Mouse (Mus musculus) fibroblast of lung, adult 2 months (primary cell): ENCODE data around the gene Schip1.

Source experiments
- DNase-seq: peaks from one replicate; pipeline ENCODE4 v3.0.0-alpha.2; 2011; ENCODE audit warnings: low read depth

Schip1 gene

DNA sequence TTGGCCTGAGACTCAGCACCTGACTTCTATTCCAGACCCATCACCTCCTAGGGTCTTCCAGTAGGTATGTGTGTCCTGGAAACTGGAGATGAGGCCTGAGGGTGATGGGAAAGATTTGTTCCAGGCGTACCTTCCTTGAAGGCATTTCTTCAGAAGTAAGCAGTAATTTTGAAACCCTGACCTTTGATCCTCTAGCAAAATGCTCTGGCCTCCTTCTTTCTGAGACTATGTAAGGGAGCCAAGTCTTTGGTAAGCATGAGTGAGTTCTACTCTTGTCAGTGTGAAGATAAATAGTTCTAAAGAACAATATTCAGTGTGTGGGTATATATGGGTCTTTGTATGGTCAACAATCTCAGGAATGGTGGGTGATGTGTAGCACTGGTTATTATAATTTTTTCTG is 65.8 kb downstream of the Schip1 start:
- DNase-seq: no peak

DNA sequence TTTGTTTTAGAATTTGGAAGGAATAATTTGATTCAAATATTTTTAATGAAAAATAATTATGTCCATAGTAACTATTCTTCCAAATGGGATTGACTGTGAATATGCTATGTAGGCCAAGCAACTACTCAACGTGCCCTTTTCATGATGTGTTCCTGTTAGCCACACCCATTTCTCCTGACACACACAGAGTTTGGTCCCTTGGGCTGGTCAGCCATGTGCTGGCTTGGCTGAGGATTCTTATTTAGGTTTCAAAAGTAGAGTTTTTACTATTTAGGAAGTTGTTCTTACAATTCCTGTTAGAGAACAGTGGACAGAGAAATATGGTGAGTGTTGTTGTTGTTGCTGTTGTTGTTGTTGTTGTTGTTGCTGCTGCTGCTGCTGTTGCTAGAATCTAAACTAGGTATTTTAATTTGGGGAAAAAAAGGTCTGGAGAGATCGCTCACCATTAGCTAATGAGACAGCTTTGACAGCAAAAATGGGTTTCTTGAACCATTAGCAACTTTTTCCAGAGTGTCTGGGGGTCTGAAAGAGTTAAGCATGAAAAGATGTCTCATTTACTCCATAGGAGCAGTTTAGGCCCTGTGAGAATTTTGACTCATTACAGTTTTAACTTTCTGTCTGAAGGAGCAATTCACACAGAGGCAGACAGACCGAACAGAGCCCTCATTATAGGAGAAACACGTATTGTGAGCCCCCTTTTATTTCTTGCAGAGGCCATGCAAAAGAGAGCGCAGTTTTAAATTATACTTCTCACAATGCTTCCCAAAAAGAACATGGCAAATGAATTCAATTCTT is 74.4 kb downstream of the Schip1 start:
- DNase-seq: no peak

DNA sequence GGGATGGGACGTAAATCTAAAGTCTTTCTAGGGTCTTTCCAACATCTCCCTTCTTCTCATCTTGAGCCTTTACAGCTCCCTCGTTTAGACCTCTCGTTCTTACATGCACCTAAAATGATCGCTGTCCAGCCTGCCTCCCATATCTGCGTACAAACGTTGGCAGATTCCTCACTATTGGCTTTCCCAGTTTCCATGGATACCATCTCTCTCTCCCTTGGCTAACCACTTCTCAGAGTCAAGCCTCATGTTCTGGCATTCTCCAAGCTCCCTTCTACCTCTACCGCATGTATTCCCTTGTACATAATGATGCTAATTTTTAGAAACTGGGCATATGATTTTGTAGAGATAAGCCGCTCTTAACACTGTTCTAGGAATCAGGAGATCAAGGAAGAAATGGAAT is 86.1 kb downstream of the Schip1 start:
- DNase-seq: no peak

DNA sequence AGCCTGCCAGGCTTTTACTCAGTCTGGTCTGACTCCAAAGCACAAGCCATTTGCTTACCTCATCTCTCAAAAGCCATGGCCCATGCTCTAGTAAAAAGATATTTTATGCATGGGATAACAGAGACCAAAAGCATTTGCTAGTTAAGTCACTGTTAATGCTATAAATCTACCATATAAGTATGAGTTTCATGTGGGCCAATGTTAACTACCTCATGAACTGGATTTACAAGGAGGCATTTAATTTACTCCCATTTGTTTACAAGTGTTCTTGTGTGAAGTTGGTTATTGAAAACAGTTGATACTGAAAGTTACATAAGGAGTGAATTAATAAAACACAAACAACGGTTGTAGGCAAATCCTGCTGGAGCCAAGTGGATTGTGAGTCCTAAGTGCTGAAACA is 95.6 kb downstream of the Schip1 start:
- DNase-seq: no peak

DNA sequence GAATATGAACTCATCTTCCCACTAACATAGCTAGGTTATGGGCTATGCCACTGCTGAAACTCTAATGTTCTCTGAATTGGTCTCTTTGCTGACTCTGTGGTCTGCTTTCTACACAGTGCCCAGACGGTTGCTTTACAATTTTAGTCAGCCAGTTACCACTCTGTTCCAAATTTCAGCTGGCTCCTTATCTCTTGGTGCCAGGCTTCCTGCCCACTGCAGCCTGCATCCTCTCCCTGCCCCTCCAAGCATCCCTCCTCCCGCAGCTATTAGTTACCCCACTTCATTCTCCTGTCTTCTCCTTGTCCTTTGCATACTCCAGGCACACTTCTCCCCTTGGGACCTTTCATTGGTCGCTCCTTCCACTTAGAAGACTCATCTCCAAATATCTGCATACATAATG is 96.2 kb downstream of the Schip1 start:
- no peak for DNase-seq

DNA sequence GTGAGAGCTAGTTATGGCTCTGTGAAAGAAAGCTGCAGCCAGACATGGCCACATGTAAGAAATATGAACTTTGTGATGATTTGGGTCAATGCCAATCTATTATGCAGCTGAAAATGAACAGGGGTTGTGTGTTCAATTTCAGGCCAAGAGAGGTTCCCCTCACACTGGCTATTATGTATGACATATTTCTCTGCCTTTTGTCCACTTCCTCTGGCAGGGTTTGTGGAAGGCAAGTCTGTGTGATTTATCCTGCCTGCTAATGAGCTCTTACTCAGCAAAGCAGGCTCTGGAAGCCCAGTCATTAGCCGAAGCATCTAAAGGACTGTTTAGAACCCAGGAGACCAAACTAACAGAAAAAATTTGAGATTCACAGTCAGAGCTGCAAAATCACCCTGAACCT is 113.6 kb downstream of the Schip1 start:
- no peak for DNase-seq

DNA sequence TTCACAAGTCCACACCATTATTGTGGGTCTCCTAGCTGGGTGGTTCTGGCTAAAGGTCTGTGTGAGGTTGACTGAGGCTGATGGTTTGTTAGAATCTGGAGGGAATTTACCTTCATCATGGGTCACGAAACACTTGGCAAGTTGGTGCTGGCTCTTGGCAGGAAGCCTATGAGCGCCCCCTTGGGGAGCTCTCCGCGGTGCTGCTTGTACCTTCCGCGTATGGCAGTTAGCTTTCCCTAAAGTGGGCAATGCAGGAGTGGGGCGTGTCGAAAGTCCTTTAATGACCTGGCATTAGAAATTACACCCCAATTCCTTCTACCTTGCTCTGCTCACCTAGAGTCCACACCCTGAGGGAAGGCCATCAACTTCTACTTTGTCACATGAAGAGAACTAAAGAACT is 122.9 kb downstream of the Schip1 start:
- no peak for DNase-seq

DNA sequence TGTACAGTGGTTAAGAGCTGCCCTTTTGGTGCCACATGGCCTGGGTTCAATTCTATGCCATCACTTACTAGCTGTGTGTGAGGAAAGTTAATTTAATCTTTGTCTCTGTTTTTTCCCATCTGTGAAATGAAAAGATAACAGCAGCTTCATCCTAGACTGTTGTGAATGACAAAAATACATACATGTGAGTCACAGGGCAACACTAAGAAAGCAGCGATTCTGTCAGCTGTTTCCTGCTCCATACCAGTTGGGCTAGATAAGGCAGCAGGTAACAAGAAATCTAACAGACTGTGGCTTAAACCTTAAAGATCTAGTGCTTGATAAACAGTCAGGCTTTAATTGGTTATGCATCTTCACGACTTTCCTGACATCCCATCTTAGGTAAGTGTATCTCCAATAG is 124.5 kb downstream of the Schip1 start:
- no peak for DNase-seq

DNA sequence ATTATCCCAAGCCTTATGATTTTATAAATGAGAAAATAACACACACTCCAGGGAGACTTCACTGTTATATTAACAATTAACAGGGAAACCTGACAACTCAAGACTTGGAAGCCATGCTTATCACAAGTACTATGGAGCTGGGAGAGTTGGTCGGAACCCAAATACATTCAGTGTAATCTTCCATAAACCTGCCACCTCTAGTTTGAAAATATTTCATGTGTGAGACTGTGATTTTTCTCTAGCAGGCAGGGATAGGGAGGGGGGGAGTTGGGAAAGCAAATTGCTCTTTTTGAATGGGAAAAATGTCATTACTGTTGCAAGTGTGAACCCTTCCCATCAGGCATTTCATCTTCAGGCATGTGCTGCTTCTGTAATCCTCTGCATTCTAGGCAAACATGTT is 132.3 kb downstream of the Schip1 start:
- no peak for DNase-seq

DNA sequence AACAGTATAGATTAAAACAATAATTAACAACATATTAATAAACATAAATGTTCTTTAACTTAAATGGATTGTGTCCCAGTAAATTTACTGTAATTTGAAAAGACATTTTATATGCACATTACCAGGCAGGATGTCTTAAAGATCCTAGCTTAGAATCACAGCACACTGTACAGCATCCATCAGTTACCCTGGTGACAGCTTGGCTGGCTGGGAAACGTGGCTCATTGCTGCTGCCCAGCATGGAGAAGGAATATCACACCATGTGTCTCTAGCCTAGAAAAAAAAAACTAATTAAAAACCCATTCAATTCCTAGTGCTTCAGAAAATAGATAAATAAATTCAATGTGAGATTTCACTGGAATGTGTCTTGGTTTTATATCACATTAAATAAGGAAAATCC is 136.6 kb downstream of the Schip1 start:
- no peak for DNase-seq

DNA sequence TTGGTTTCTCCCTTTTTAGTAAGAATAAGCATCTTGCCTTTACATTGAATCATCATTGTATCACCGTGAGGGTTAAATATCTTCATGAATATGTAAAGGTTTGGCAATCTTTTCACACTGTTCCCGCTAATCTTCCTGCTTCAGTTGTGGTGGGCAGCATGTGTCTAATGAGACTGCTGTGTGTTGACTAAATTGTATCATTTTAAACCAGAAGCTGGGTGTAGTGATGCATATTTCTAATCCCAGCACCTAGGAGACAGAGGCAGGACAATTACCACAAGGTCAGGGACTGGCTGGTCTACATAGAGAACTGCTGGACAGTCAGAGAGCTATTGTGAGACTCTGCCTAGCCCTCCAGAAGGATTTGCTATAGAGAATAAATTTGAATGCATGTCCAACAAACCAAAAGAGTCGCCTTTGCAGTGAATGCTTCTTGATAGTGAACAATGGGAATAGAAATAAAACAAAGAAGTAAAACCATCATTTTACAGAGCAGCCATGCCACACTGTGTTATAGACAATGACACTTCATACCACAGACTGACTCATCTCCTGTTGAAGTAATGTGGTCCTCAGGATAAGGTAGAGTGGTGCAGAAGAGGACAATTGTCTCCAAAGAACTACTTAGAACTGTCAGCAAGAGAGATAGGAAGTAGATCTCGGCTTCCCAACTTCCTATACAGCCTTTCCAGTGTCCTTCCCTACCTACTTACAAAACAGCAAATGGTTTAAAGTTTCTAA is 137.7 kb downstream of the Schip1 start:
- DNase-seq: no peak

DNA sequence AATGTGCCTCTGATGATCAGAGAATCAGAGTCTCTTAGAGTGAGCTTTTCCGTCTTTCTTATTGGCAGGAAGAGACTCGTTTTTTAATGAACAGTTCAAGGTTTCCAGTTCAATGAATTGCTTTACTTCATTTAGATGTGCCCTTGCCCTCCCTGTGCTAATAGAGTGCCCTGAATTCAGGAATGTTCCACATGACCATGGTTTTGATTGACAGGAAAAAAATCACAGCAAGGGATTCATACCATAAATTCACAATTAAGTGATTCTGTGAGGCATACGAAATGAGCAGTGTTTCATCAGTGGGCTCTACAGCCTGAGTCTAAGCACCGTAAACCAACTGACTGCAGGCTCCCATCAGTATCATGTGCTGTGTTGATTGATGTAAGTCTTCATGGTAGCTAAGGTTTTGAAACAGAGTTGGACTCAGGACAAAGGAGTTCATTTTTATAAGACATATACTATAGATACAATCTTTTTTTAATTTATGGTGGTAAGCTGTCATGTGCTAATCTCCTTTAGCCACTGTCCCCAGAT is 139.4 kb downstream of the Schip1 start:
- DNase-seq: no peak

DNA sequence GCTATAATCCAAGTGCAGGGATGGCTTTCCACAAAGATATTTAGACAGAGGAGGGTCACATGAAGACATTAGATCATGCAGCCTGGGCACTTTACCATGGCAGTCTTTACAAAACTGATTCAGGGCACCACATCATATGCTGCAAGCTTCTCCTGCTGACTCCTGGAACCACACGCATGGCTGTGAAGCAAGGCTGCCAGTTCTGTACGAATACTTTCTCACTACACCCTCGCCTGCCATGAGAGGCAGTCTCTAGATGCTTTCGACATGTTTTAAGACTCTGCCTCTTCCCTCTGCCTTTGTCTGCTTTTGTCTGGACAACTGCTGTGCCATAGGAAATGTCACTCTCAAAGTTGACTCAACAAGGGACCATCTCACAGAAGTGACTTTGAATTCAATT is 145.8 kb downstream of the Schip1 start:
- no peak for DNase-seq

DNA sequence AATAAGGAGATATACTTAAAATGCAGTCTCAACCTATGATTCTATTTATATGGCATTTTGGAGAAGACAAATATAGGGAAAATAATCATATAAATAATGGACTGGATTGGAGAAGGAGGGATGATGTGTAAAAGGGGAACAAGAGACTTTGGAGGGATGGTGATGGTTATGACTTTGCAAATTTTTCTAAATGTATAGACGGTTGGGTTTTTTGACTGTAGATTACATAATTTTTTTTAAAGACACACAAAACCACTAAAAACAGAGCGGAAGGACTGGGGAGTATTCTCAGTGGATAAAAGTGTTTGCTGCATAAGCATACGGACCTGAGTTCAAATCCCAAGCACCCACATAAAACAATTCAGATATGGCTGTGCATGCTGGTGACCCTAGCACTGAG is 156.8 kb downstream of the Schip1 start:
- DNase-seq: no peak

DNA sequence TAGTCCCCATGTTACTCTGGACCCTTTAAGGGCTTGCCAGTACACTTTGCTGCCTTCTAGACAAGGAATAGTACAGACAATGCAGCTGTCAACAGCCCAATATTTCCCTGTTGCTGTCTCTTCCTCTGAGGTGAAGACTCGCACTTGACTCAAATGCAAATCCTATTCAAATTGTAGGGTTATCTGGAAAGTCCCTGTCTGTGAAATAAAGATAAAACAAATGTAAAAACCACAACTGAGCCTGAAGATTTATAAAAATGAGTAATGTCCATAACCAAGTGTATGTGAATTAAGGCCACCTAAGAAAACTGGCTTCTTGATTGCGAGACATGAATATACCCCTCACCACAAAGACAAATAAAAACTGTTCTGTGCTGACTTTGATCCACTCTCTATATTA is 175.3 kb downstream of the Schip1 start:
- DNase-seq: no peak

DNA sequence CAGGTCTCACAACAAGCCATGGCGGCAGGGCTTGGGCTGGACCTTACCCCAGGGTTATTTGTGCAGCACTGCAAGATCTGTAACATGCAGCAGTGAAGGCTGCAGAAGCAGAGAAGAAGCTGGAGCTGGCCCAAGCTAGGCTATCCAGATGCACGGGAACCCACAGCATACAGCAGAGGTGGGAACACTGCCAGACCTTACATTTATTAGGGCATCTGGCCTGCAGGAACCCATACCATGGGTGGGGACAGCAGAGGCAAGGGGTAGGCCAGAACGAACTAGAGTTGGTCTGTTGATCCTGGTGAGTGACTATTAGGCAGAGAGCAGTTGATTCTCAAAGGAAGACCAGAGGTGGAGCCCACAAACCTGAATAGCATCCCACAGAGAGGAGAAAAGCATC is 178.6 kb downstream of the Schip1 start:
- DNase-seq: no peak

DNA sequence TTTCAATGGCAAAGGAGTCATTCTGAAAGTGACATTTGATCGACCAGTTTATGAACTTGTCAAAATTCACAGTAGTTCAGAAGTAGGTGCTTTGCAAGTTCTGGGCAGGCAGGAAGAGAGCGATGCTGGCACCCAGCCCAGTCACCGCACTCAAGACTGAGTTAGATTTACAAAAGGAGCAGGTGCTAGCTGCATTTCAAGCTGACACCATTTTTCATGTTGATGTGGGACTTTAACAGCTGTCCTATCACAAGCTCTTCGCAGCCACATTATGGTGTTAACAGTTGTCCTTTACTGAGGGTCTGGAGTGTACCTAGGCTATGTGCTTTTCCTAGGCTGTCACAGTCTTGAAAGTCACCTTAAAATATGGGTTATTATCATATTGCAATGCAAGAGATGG is 181.6 kb downstream of the Schip1 start:
- no peak for DNase-seq

DNA sequence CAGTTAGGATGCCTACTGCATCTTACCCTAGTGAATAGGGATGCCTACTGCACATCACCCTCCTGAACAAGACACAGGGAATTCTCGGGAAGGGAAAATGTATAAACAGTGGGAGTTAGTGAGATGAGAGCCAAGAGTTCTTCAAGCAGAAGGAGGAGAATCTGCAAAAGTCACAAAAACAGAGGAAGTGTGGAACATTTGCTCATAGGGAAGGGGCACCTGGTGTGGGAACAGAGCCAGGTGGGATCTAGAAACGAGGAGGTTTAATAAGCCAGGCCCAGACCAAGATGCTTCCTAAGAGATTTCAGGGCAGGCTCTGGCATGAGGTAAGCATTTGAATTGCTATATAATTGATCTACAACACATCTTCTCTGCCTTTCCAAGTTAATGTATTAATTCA is 186.0 kb downstream of the Schip1 start:
- DNase-seq: no peak

DNA sequence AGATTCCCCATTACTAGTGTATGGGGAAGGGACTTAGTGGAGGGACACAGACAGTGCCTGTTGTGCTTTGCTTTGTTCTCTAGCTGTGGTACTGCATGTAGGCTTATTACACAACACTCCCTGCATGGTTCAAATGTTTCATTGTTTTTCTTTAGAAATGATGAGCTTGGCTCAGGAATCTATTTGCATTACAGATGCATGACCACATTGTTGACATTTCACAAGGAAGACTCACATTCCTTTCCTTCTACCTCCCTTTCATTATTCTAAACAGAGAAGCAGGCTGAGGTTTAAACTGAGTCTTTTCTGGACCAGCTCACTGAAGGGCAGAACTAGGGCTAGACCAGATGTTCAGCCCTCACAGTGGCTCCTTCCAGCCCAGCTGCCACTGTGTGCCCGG is 187.7 kb downstream of the Schip1 start:
- DNase-seq: peak; percentile 10

DNA sequence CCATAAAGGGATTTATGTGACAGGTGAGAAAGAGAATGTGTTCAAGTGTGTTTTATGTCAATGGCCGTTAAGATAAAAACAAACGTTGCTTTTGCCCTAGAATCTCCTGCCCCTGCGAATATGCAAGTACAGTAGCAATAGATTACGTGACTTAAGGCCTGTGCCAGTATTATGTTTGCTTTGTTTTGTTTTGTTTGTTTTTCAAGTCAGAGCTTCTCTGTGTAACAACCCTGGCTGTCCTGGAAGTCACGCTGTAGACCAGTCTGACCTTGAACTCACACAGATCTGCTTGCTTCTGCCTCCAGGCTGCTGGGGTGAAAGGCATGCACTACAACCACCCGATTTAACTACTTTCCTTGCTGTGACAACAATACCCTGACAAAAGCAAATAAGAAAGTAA is 197.7 kb downstream of the Schip1 start:
- DNase-seq: no peak

DNA sequence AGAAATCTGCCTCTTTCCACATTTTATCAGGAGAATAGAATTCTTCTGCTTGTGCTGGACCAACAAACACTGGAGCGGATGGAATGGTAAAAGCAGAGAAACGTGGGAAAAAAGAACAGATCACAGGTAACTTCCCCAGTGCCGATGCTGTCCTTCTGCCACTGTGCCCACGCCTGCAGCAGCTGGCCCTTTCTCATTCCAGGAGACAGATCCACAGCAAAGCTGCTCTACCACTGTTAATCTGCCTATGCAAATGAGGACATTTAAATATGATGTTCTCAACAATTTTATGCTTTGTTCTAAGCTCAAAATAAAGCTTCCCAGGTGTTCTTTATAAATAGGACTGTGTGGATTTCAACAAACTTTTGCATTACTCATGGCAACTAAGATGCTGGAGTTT is 203.3 kb downstream of the Schip1 start:
- no peak for DNase-seq

DNA sequence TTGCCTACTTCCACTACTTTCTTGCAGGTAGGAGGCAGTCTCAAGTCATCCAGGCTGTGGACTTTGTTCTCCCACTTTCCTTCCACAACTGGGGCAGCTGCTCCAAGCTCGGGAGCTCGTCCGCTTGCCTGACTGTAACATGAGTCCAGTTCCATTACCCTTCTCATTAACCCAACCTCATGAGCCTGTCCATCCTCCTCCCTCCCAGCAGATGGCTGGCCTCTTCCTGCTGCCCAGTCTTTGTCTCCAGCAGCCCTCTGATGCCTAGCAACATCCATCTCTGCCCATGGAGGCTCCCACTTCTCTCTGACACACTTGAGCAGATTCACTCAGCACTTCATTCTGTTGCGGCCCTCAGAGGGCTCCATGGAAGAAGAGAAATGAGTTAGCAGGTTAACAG is 204.6 kb downstream of the Schip1 start:
- DNase-seq: no peak

DNA sequence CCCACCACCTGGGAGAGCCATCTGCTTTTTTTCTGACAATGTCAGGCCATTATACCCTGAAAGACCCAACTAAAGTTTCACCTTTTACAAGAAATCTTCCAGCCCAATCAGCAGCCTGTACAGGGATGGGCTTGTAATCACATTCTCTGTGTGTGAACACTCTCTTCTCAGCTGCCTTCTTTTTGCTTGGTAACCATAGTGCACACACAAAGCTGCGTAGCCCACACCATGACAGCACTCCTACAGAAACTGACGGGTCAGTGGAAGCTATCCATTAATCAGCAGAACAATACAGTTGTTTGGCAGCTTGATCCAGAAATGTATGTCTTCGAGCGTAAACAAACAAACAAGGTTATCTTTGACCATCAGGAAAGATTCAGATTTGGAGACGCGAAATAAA is 205.6 kb downstream of the Schip1 start:
- no peak for DNase-seq

DNA sequence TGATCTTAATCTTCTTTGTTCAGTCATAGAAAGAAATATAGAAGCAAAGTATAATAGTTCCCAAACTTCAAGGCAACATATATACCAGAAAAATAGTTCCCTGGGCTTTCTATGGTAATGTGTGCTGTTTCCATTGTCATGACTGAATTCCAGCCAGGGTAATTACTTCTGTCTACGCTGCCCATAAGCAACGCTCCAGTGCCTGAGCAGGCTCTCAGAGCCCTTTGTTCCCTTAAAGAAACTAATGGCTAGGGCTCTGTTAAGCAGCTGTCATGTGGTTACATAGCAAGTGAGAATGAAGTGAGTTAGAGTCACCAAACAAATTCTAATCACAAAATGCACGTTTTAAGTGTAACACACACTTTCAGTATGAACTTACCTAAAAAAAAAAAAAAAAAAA is 206.9 kb downstream of the Schip1 start:
- no peak for DNase-seq
